Mouse (Mus musculus): Measurements from ENCODE around the gene Mis12. TPM values are rescaled to one million over a fixed set of nuclear protein-coding genes. Genes with fewer than 3 reads are reported as not detected.

Mis12 gene
- polyA plus RNA-seq, 1 experiment from 2014 or later, result 67.8 TPM

- Histone ChIP-seq H3K27me3 (ENCODE audit: low read depth, poor library complexity, severe bottlenecking) (no peaks in the 10 kb centered on the region), H3K4me1 (peaks cover 46% of the 10 kb centered on the region), H3K4me3 (peak overlapping the region; percentile 76), H3K27ac (replicated peaks) (peak overlapping the region; percentile 94), H3K36me3 (peaks cover 23% of the 10 kb centered on the region), H3K9me3 (replicated peaks) (no peaks in the 10 kb centered on the region)
- DNase-seq (ENCODE audit: low spot score), result peak; percentile 13
- 70% methylated on average over 7 of the region's 7 CpGs for WGBS
Measured at GRCm38 (mm10) chr11:71032070-71032469, 12.7 kb downstream of the Mis12 start.

- Histone ChIP-seq H3K9me3 (replicated peaks) (no peaks in the 10 kb centered on the region), H3K27me3 (ENCODE audit: low read depth, poor library complexity, severe bottlenecking) (no peaks in the 10 kb centered on the region), H3K36me3 (peaks cover 18% of the 10 kb centered on the region), H3K4me1 (peaks cover 46% of the 10 kb centered on the region), H3K4me3 (peak overlapping the region; percentile 76), H3K27ac (replicated peaks) (peak overlapping the region; percentile 94)
- WGBS, result 5% methylated on average over 26 of the region's 26 CpGs
- DNase-seq (ENCODE audit: low spot score), result peak; percentile 43
Measured at GRCm38 (mm10) chr11:71032491-71033162, 13.2 kb downstream of the Mis12 start.

GRCm38 (mm10) chr11:71033163-71033761 is 13.9 kb downstream of the Mis12 start, which contains the start of gene 6330403K07Rik:
Gene 6330403K07Rik (minus strand): TSS chr11:71033513.
- H3K27me3 ChIP-seq (ENCODE audit: low read depth, poor library complexity, severe bottlenecking), result no peaks in the 10 kb centered on the region
- peaks cover 11% of the 10 kb centered on the region for H3K36me3 ChIP-seq
- peak within 1 kb of the TSS; percentile 76 for H3K4me3 ChIP-seq
- peak within 1 kb of the TSS; percentile 94 for H3K27ac ChIP-seq (replicated peaks)
- under 1% methylated on average over 30 of the region's 31 CpGs for WGBS
- peaks cover 46% of the 10 kb centered on the region for H3K4me1 ChIP-seq
- H3K9me3 ChIP-seq (replicated peaks), result no peaks in the 10 kb centered on the region
- peak; percentile 90 for DNase-seq (ENCODE audit: low spot score)

GRCm38 (mm10) chr11:71039526-71040298 is 20.3 kb downstream of the Mis12 start:
- H3K27ac ChIP-seq (replicated peaks), result no peak overlapping the region
- WGBS, result 96% methylated on average over 5 of the region's 5 CpGs

GRCm38 (mm10) chr11:71052554-71052953 is 33.1 kb downstream of the Mis12 start:
- Histone ChIP-seq H3K4me1 (no peaks in the 10 kb centered on the region), H3K9me3 (replicated peaks) (no peaks in the 10 kb centered on the region), H3K36me3 (no peaks in the 10 kb centered on the region), H3K27me3 (ENCODE audit: low read depth, poor library complexity, severe bottlenecking) (no peaks in the 10 kb centered on the region), H3K27ac (replicated peaks) (no peak overlapping the region), H3K4me3 (no peak overlapping the region)
- WGBS, result 0% methylated on average over 1 of the region's 1 CpGs
- DNase-seq (ENCODE audit: low spot score), result no peak

More at GRCm38 (mm10) chr11:71039526-71040298, 20.3 kb downstream of the Mis12 start:
- Histone ChIP-seq H3K4me1 (0 out of 2 replicates have a peak, but pooled peaks cover 5% of the 10 kb centered on the region), H3K27me3 (ENCODE audit: low read depth, poor library complexity, severe bottlenecking) (no peaks in the 10 kb centered on the region), H3K9me3 (replicated peaks) (peaks cover 2% of the 10 kb centered on the region; the same call in 1 of the 2 replicates), H3K36me3 (no peaks in the 10 kb centered on the region), H3K4me3 (no peak overlapping the region)
- DNase-seq (ENCODE audit: low spot score), result no peak

GRCm38 (mm10) chr11:71076342-71076741 is 56.9 kb downstream of the Mis12 start:
- 77% methylated on average over 1 of the region's 1 CpGs for WGBS
- no peaks in the 10 kb centered on the region for H3K27me3 ChIP-seq (ENCODE audit: low read depth, poor library complexity, severe bottlenecking)
- no peak overlapping the region for H3K4me3 ChIP-seq
- H3K9me3 ChIP-seq (replicated peaks), result peaks cover 20% of the 10 kb centered on the region
- no peak overlapping the region for H3K27ac ChIP-seq (replicated peaks)
- no peaks in the 10 kb centered on the region for H3K4me1 ChIP-seq
- no peak for DNase-seq (ENCODE audit: low spot score)
- no peaks in the 10 kb centered on the region for H3K36me3 ChIP-seq

Other genes starting within 250 kb of the Mis12 start
- not detected in 2 replicates for gene Scimp, start 207.0 kb upstream of the Mis12 start, polyA plus RNA-seq (2016; fragmentation: Nextera tagmentation; extraction: Ambion mirVana)
- 38.2 and 39.2 TPM in 2 replicates for gene Rabep1, start 174.8 kb upstream of the Mis12 start, polyA plus RNA-seq (2016; fragmentation: Nextera tagmentation; extraction: Ambion mirVana)
- 148 and 153 TPM in 2 replicates for gene Nup88, start 49.6 kb upstream of the Mis12 start, polyA plus RNA-seq (2016; fragmentation: Nextera tagmentation; extraction: Ambion mirVana)
- 99.5 and 101 TPM in 2 replicates for gene Rpain, start 49.4 kb upstream of the Mis12 start, polyA plus RNA-seq (2016; fragmentation: Nextera tagmentation; extraction: Ambion mirVana)
- 283 and 342 TPM in 2 replicates for gene C1qbp, start 36.6 kb upstream of the Mis12 start, polyA plus RNA-seq (2016; fragmentation: Nextera tagmentation; extraction: Ambion mirVana)
- gene Dhx33, start 15.2 kb upstream of the Mis12 start, polyA plus RNA-seq (2016; fragmentation: Nextera tagmentation; extraction: Ambion mirVana), result 19.9 and 20.7 TPM in 2 replicates
- gene Derl2, start 230 bp downstream of the Mis12 start, polyA plus RNA-seq (2016; fragmentation: Nextera tagmentation; extraction: Ambion mirVana), result 38.8 and 39.8 TPM in 2 replicates
- 137 and 226 TPM in 2 replicates for gene 6330403K07Rik, start 13.9 kb downstream of the Mis12 start, polyA plus RNA-seq (2016; fragmentation: Nextera tagmentation; extraction: Ambion mirVana)
- 0.06 TPM in 1 of 2 replicates, not detected in the other for gene Nlrp1a, start 125.1 kb downstream of the Mis12 start, polyA plus RNA-seq (2016; fragmentation: Nextera tagmentation; extraction: Ambion mirVana)
- not detected in 2 replicates for gene Nlrp1b, start 211.1 kb downstream of the Mis12 start, polyA plus RNA-seq (2016; fragmentation: Nextera tagmentation; extraction: Ambion mirVana)